Comparison of ENCODE assay signal across 8 mouse cellular contexts in genomic region chr3:148959327-148960025, GRCm38 (mm10). TPM values are rescaled to one million over a fixed set of nuclear protein-coding genes. Genes with fewer than 3 reads are reported as not detected.
DNase-seq lines count a peak whose midpoint lies in the region; ATAC-seq and TF ChIP-seq lines count a peak whose summit lies in the region.

No protein-coding gene starts in this region.

- 16% methylated on average over 15 of the region's 15 CpGs for WGBS in hindbrain, postnatal 0 days
- WGBS in liver, embryonic 12.5 days (ENCODE audit: insufficient replicate concordance), result 12% methylated on average over 15 of the region's 15 CpGs
- WGBS in midbrain, embryonic 16.5 days, result 15% methylated on average over 15 of the region's 15 CpGs

- peak overlapping the region; percentile 37; the same call in 1 of the 2 replicates for H3K9ac ChIP-seq in hindbrain, postnatal 0 days (replicated peaks; ENCODE audit: low read length)
- H3K9ac ChIP-seq in liver, embryonic 12.5 days, result peak overlapping the region; percentile 44
- peak overlapping the region; percentile 46; the same call in 1 of the 2 replicates for H3K9ac ChIP-seq in midbrain, embryonic 16.5 days (ENCODE audit: low read depth, low read length)

- no peak for DNase-seq in cerebellum, postnatal 4 days (ENCODE audit: low spot score in 2 of 2)
- peak; percentile 83 for DNase-seq in adrenal gland, postnatal 14 days
- DNase-seq in gastrocnemius, postnatal 10 days, result peak; percentile 35
- no peak for DNase-seq in hindbrain, postnatal 0 days (ENCODE audit: low spot score)
- DNase-seq in thymus, adult 18-20 months, result no peak

- no peak for TF ChIP-seq CTCF in hindbrain, postnatal 0 days (IDR thresholded peaks at IDR 0.05; ENCODE audit: low read depth)

- ATAC-seq in cerebellum, adult (ENCODE audit: insufficient number of reproducible peaks, low FRiP score, low TSS enrichment), result peak; percentile 56; the same call in 1 of the 2 replicates
- ATAC-seq in hindbrain, postnatal 0 days, result peak; percentile 63
- peak; percentile 80 for ATAC-seq in liver, embryonic 12.5 days
- no peak; the same call in 1 of the 2 replicates for ATAC-seq in midbrain, embryonic 16.5 days

- H3K4me3 ChIP-seq in hindbrain, postnatal 0 days (ENCODE audit: low read length), result peak overlapping the region; percentile 32
- peak overlapping the region; percentile 45 for H3K4me3 ChIP-seq in liver, embryonic 12.5 days
- H3K4me3 ChIP-seq in midbrain, embryonic 16.5 days (ENCODE audit: low read depth, low read length), result peak overlapping the region; percentile 30

- H3K9me3 ChIP-seq in hindbrain, postnatal 0 days (ENCODE audit: low read length), result no peaks in the 10 kb centered on the region
- no peaks in the 10 kb centered on the region for H3K9me3 ChIP-seq in liver, embryonic 12.5 days (replicated peaks)
- no peaks in the 10 kb centered on the region for H3K9me3 ChIP-seq in midbrain, embryonic 16.5 days (replicated peaks; ENCODE audit: control insufficient read depth, low read length, poor library complexity, severe bottlenecking)

- no peak overlapping the region for H3K27ac ChIP-seq in hindbrain, postnatal 0 days
- H3K27ac ChIP-seq in liver, embryonic 12.5 days, result no peak overlapping the region
- H3K27ac ChIP-seq in midbrain, embryonic 16.5 days (ENCODE audit: low read length), result no peak overlapping the region

- H3K4me1 ChIP-seq in hindbrain, postnatal 0 days (ENCODE audit: insufficient read depth, low read length), result peaks cover 13% of the 10 kb centered on the region
- peaks cover 38% of the 10 kb centered on the region for H3K4me1 ChIP-seq in liver, embryonic 12.5 days
- H3K4me1 ChIP-seq in midbrain, embryonic 16.5 days (ENCODE audit: control insufficient read depth, insufficient read depth, low read length), result peaks cover 28% of the 10 kb centered on the region

- H3K27me3 ChIP-seq in hindbrain, postnatal 0 days (ENCODE audit: insufficient read depth, low read length), result no peaks in the 10 kb centered on the region
- no peaks in the 10 kb centered on the region for H3K27me3 ChIP-seq in liver, embryonic 12.5 days (replicated peaks)
- no peaks in the 10 kb centered on the region for H3K27me3 ChIP-seq in midbrain, embryonic 16.5 days (ENCODE audit: control insufficient read depth, insufficient read depth, low read depth, low read length)

- H3K4me2 ChIP-seq in hindbrain, postnatal 0 days (ENCODE audit: low read depth, low read length), result peak overlapping the region; percentile 62
- H3K4me2 ChIP-seq in liver, embryonic 12.5 days, result peak overlapping the region; percentile 71
- H3K4me2 ChIP-seq in midbrain, embryonic 16.5 days (ENCODE audit: low read length), result peak overlapping the region; percentile 56

- H3K36me3 ChIP-seq in hindbrain, postnatal 0 days (ENCODE audit: insufficient read depth, low read length), result no peaks in the 10 kb centered on the region
- no peaks in the 10 kb centered on the region for H3K36me3 ChIP-seq in liver, embryonic 12.5 days
- no peaks in the 10 kb centered on the region for H3K36me3 ChIP-seq in midbrain, embryonic 16.5 days (ENCODE audit: control insufficient read depth, insufficient read depth, low read length)

RNA-seq across cellular contexts. Expression of gene Adgrl2, which starts 30.9 kb away (rescaled TPM):
- 73.3 and 73.8 TPM in 2 replicates for total RNA-seq in adrenal gland, postnatal 14 days (2021)
- total RNA-seq in gastrocnemius, postnatal 10 days (2021), result 10 to 100 TPM; 44.1 to 51.1 TPM
- 106 and 118 TPM in 2 replicates for total RNA-seq in hindbrain, postnatal 0 days (2014; rRNA removed)
- 81.2 and 82.5 TPM in 2 replicates for polyA plus RNA-seq in hindbrain, postnatal 0 days (2015; fragmentation: Nextera tagmentation; extraction: Ambion mirVana)
- 11.5 and 13.3 TPM in 2 replicates for polyA plus RNA-seq in liver, embryonic 12.5 days (2016; fragmentation: Nextera tagmentation; extraction: Ambion mirVana)
- 117 and 119 TPM in 2 replicates for polyA plus RNA-seq in midbrain, embryonic 16.5 days (2015; fragmentation: Nextera tagmentation; extraction: Ambion mirVana)

Comparison
In these comparisons a context has a peak if more than half of its experiments do, and no peak if none do; other contexts are left out.
1. DNase-seq: peak in adrenal gland, postnatal 14 days (single experiment) and gastrocnemius, postnatal 10 days (single experiment); none in cerebellum, postnatal 4 days (0 of 2), hindbrain, postnatal 0 days (single experiment) and thymus, adult 18-20 months (0 of 2).
2. Peak in every context shown above with its lines, with median percentiles within 50 percentile points of each other: H3K4me2 ChIP-seq, H3K4me3 ChIP-seq and H3K9ac ChIP-seq.